Mouse (Mus musculus): ENCODE measurements around the gene Prcc.

- TF ChIP-seq CTCF (IDR thresholded peaks at IDR 0.05; ENCODE audit: low read depth, low read length): no peak
- TF ChIP-seq POLR2A (IDR thresholded peaks at IDR 0.05; ENCODE audit: extremely low read depth, insufficient read depth, low read length): no peak
These were observed 22.5 kb upstream of the Prcc start for GRCm38 (mm10) chr3:87907906-87908305.

All from liver, adult 2 months (tissue).